Mouse (Mus musculus): ENCODE measurements around the gene Aftph.
"Not testable (repeated sequence)": the region's sequence is repeated elsewhere in the genome, so short reads cannot be mapped to it uniquely, and the experiment has no call there.

Gene Aftph

GRCm38 (mm10) chr11:20741201-20742100, at the start of gene Aftph:
Aftph (minus strand) TSS chr11:20741589.
- DNase-seq (ENCODE audit: low spot score in 2 of 2), result peak; percentile 93 to 96

- DNase-seq (ENCODE audit: low spot score in 2 of 2), result no peak
Observed at GRCm38 (mm10) chr11:20789015-20789414, 47.6 kb upstream of the Aftph start.

GRCm38 (mm10) chr11:20788070-20788469, 46.7 kb upstream of the Aftph start:
- no peak for DNase-seq (ENCODE audit: low spot score in 2 of 2)

GRCm38 (mm10) chr11:20786191-20786590, 44.8 kb upstream of the Aftph start:
- DNase-seq (ENCODE audit: low spot score in 2 of 2), result no peak

- no peak for DNase-seq (ENCODE audit: low spot score in 2 of 2)
Observed at GRCm38 (mm10) chr11:20785186-20785585, 43.8 kb upstream of the Aftph start.

- DNase-seq (ENCODE audit: low spot score in 2 of 2), result no peak
Observed at GRCm38 (mm10) chr11:20784776-20785175, 43.4 kb upstream of the Aftph start.

- DNase-seq (ENCODE audit: low spot score in 2 of 2), result no peak
Observed at GRCm38 (mm10) chr11:20783467-20783866, 42.1 kb upstream of the Aftph start.

- no peak for DNase-seq (ENCODE audit: low spot score in 2 of 2)
Observed at GRCm38 (mm10) chr11:20782620-20783019, 41.2 kb upstream of the Aftph start.

GRCm38 (mm10) chr11:20780312-20780711, 38.9 kb upstream of the Aftph start:
- no peak for DNase-seq (ENCODE audit: low spot score in 2 of 2)

GRCm38 (mm10) chr11:20778861-20779563, 37.6 kb upstream of the Aftph start:
- DNase-seq (ENCODE audit: low spot score in 2 of 2), result no peak

- DNase-seq (ENCODE audit: low spot score in 2 of 2), result no peak
Observed at GRCm38 (mm10) chr11:20778298-20778697, 36.9 kb upstream of the Aftph start.

- DNase-seq (ENCODE audit: low spot score in 2 of 2), result no peak
Observed at GRCm38 (mm10) chr11:20776668-20777067, 35.3 kb upstream of the Aftph start.

GRCm38 (mm10) chr11:20772642-20773041, 31.3 kb upstream of the Aftph start:
- DNase-seq (ENCODE audit: low spot score in 2 of 2), result no peak

- DNase-seq (ENCODE audit: low spot score in 2 of 2), result not testable (repeated sequence)
Observed at GRCm38 (mm10) chr11:20771827-20772226, 30.4 kb upstream of the Aftph start.

GRCm38 (mm10) chr11:20761984-20762383, 20.6 kb upstream of the Aftph start:
- DNase-seq (ENCODE audit: low spot score in 2 of 2), result not testable (repeated sequence)

GRCm38 (mm10) chr11:20750573-20750972, 9.2 kb upstream of the Aftph start:
- DNase-seq (ENCODE audit: low spot score in 2 of 2), result no peak

- no peak for DNase-seq (ENCODE audit: low spot score in 2 of 2)
Observed at GRCm38 (mm10) chr11:20743353-20743752, 2.0 kb upstream of the Aftph start.

GRCm38 (mm10) chr11:20742361-20742897, 1.0 kb upstream of the Aftph start:
- DNase-seq (ENCODE audit: low spot score in 2 of 2), result peak in 1 of 2 experiments; percentile 69

- DNase-seq (ENCODE audit: low spot score in 2 of 2), result peak; percentile 43 to 51
Observed at GRCm38 (mm10) chr11:20740481-20741200, 748 bp downstream of the Aftph start.

GRCm38 (mm10) chr11:20734066-20734465, 7.3 kb downstream of the Aftph start:
- DNase-seq (ENCODE audit: low spot score in 2 of 2), result no peak

- no peak for DNase-seq (ENCODE audit: low spot score in 2 of 2)
Observed at GRCm38 (mm10) chr11:20733486-20734030, 7.8 kb downstream of the Aftph start.

- DNase-seq (ENCODE audit: low spot score in 2 of 2), result no peak
Observed at GRCm38 (mm10) chr11:20729403-20729802, 12.0 kb downstream of the Aftph start.
